Mouse (Mus musculus) lung, embryonic 14.5 days (tissue): ENCODE results near the gene Gm1043. TPM values are rescaled to one million over a fixed set of nuclear protein-coding genes. Genes with fewer than 3 reads are reported as not detected.

Experiments
- ATAC-seq: fragments of 200-750 bp; cut with Nextera tagmentation; 2 replicates; pipeline ENCODE4 v1.8.0; 2017; ENCODE audit warnings: mild to moderate bottlenecking, moderate TSS enrichment, moderate library complexity; ENCODE audit not compliant: insufficient read depth
- DNase-seq: peaks from one replicate; pipeline ENCODE4 v3.0.0-alpha.2; 2015
- H3K27ac ChIP-seq: fragments of 300-500 bp; sonication (generic); 2 replicates; pipeline ENCODE4 v1.5.1; 2014; ENCODE audit warnings: low read depth, mild to moderate bottlenecking, moderate library complexity
- H3K27me3 ChIP-seq: fragments of 300-500 bp; sonication (generic); 2 replicates; pipeline ENCODE4 v1.6.1; 2014; ENCODE audit warnings: low read length, control low read depth; ENCODE audit not compliant: insufficient read depth
- H3K36me3 ChIP-seq: fragments of 300-500 bp; sonication (generic); 2 replicates; pipeline ENCODE4 v1.6.1; 2014; ENCODE audit warnings: control low read depth; ENCODE audit not compliant: insufficient read depth
- H3K4me1 ChIP-seq: fragments of 300-500 bp; sonication (generic); 2 replicates; pipeline ENCODE4 v1.6.1; 2014; ENCODE audit warnings: antibody characterized with exemption, control low read depth; ENCODE audit not compliant: insufficient read depth
- H3K4me2 ChIP-seq: fragments of 300-500 bp; sonication (generic); 2 replicates; pipeline ENCODE4 v1.6.1; 2014; ENCODE audit warnings: mild to moderate bottlenecking
- H3K4me3 ChIP-seq: fragments of 300-500 bp; sonication (generic); 2 replicates; pipeline ENCODE4 v1.5.1; 2014; ENCODE audit warnings: low read depth, low read length
- H3K9ac ChIP-seq: fragments of 300-500 bp; sonication (generic); 2 replicates; pipeline ENCODE4 v1.6.1; 2014
- H3K9me3 ChIP-seq: fragments of 300-500 bp; sonication (generic); 2 replicates; pipeline ENCODE4 v1.6.1; 2016; ENCODE audit warnings: low read depth, low read length, control low read depth
- CTCF ChIP-seq: IDR thresholded peaks from 2 replicates; pipeline ENCODE4 v1.5.1; 2016; ENCODE audit warnings: antibody characterized with exemption, low read depth
- WGBS: fragments of 180-500 bp; shearing (Covaris S2); extraction: QIAGEN DNeasy Blood & Tissue Kit; methylation state at CpG from one replicate; pipeline ENCODE4 v1.1.7; 2014; 5-methylcytosine and 5-hydroxymethylcytosine counted together
- polyA plus RNA-seq: library from polyadenylated mRNA; unstranded; fragments of >200 nt; fragmentation: Nextera tagmentation; extraction: Ambion mirVana; gene quantifications from 2 replicates; pipeline ENCODE4 v1.2.1, GENCODE M21; 2014

The Gm1043 gene
- polyA plus RNA-seq, 1 experiment from 2014 or later, result not detected

GRCm38 (mm10) chr5:37045582-37045981 lies 39.6 kb upstream of the Gm1043 start:
- DNase-seq (no peak), ATAC-seq (no peak)
- H3K27ac ChIP-seq, result no peak overlapping the region
- H3K4me3 ChIP-seq, result no peak overlapping the region
- H3K9me3 ChIP-seq, result no peaks in the 10 kb centered on the region
- no peaks in the 10 kb centered on the region for H3K36me3 ChIP-seq
- H3K9ac ChIP-seq, result no peak overlapping the region
- H3K4me2 ChIP-seq, result no peak overlapping the region
- 0 out of 2 replicates have a peak, but pooled peaks cover 3% of the 10 kb centered on the region for H3K27me3 ChIP-seq
- TF ChIP-seq CTCF, result no peak
- H3K4me1 ChIP-seq, result no peaks in the 10 kb centered on the region
- WGBS, result 68% methylated on average over 2 of the region's 2 CpGs

GRCm38 (mm10) chr5:37046791-37047190 lies 38.4 kb upstream of the Gm1043 start:
- TF ChIP-seq CTCF, result no peak
- no peaks in the 10 kb centered on the region for H3K27me3 ChIP-seq
- H3K4me3 ChIP-seq, result no peak overlapping the region
- no peaks in the 10 kb centered on the region for H3K36me3 ChIP-seq
- WGBS, result 32% methylated on average over 5 of the region's 5 CpGs
- H3K9me3 ChIP-seq, result no peaks in the 10 kb centered on the region
- no peak overlapping the region for H3K27ac ChIP-seq
- no peak overlapping the region for H3K9ac ChIP-seq
- no peak for ATAC-seq
- no peak overlapping the region for H3K4me2 ChIP-seq
- no peak for DNase-seq
- no peaks in the 10 kb centered on the region for H3K4me1 ChIP-seq

GRCm38 (mm10) chr5:37047206-37047915 lies 37.8 kb upstream of the Gm1043 start:
- DNase-seq, result no peak
- no peaks in the 10 kb centered on the region for H3K36me3 ChIP-seq
- no peaks in the 10 kb centered on the region for H3K4me1 ChIP-seq
- no peak for TF ChIP-seq CTCF
- no peak overlapping the region for H3K4me2 ChIP-seq
- H3K9ac ChIP-seq, result no peak overlapping the region
- WGBS, result 39% methylated on average over 17 of the region's 17 CpGs
- H3K27me3 ChIP-seq, result no peaks in the 10 kb centered on the region
- H3K27ac ChIP-seq, result no peak overlapping the region
- ATAC-seq, result no peak
- no peaks in the 10 kb centered on the region for H3K9me3 ChIP-seq
- H3K4me3 ChIP-seq, result no peak overlapping the region

GRCm38 (mm10) chr5:37047992-37048391 lies 37.2 kb upstream of the Gm1043 start:
- no peak for TF ChIP-seq CTCF
- Histone ChIP-seq H3K27me3 (no peaks in the 10 kb centered on the region), H3K4me1 (no peaks in the 10 kb centered on the region), H3K4me3 (no peak overlapping the region), H3K36me3 (no peaks in the 10 kb centered on the region), H3K4me2 (no peak overlapping the region), H3K27ac (no peak overlapping the region), H3K9ac (no peak overlapping the region), H3K9me3 (no peaks in the 10 kb centered on the region)
- ATAC-seq (no peak), DNase-seq (no peak)
- 50% methylated on average over 7 of the region's 7 CpGs for WGBS

GRCm38 (mm10) chr5:37049111-37049510 lies 36.1 kb upstream of the Gm1043 start:
- no peaks in the 10 kb centered on the region for H3K4me1 ChIP-seq
- WGBS, result 80% methylated on average over 2 of the region's 2 CpGs
- ATAC-seq, result no peak; the same call in 1 of the 2 replicates
- no peak for TF ChIP-seq CTCF
- H3K36me3 ChIP-seq, result no peaks in the 10 kb centered on the region
- H3K9me3 ChIP-seq, result no peaks in the 10 kb centered on the region
- no peak overlapping the region for H3K4me2 ChIP-seq
- peak; percentile 9 for DNase-seq
- no peak overlapping the region for H3K4me3 ChIP-seq
- H3K9ac ChIP-seq, result no peak overlapping the region
- no peak overlapping the region for H3K27ac ChIP-seq
- no peaks in the 10 kb centered on the region for H3K27me3 ChIP-seq

GRCm38 (mm10) chr5:37050521-37051373 lies 34.4 kb upstream of the Gm1043 start:
- Histone ChIP-seq H3K9ac (no peak overlapping the region), H3K27me3 (no peaks in the 10 kb centered on the region), H3K36me3 (no peaks in the 10 kb centered on the region), H3K27ac (no peak overlapping the region), H3K9me3 (no peaks in the 10 kb centered on the region), H3K4me2 (no peak overlapping the region), H3K4me1 (no peaks in the 10 kb centered on the region), H3K4me3 (no peak overlapping the region)
- 22% methylated on average over 9 of the region's 9 CpGs for WGBS
- DNase-seq (no peak), ATAC-seq (no peak)
- TF ChIP-seq CTCF, result no peak

GRCm38 (mm10) chr5:37051374-37052100 lies 33.6 kb upstream of the Gm1043 start:
- DNase-seq, result no peak
- Histone ChIP-seq H3K27ac (no peak overlapping the region), H3K9me3 (no peaks in the 10 kb centered on the region), H3K4me3 (no peak overlapping the region), H3K36me3 (no peaks in the 10 kb centered on the region), H3K27me3 (no peaks in the 10 kb centered on the region), H3K4me1 (no peaks in the 10 kb centered on the region), H3K4me2 (no peak overlapping the region), H3K9ac (no peak overlapping the region)
- no peak for TF ChIP-seq CTCF
- WGBS, result 66% methylated on average over 16 of the region's 16 CpGs
- ATAC-seq, result no peak
